Mouse (Mus musculus) left cerebral cortex, postnatal 10 days (tissue): ENCODE data around the gene Izumo1r. TPM values are rescaled to one million over a fixed set of nuclear protein-coding genes. Genes with fewer than 3 reads are reported as not detected.
"Not testable (repeated sequence)": the region's sequence is repeated elsewhere in the genome, so short reads cannot be mapped to it uniquely, and the experiment has no call there.

ENCODE experiments used
- DNase-seq, 2 experiments: peaks; one replicate each; pipeline ENCODE4 v3.0.0; 2021 to 2022; ENCODE audit warnings: low spot score in 2 of 2, mixed read lengths in 1 of 2; ENCODE audit errors: extremely low spot score in 1 of 2
- intact Hi-C: fragments of 180-260 bp; cut with DNase I; formaldehyde crosslinking; loops from one replicate; pipeline ENCODE4 v1.15.1; 2025
- total RNA-seq, 2 experiments: library from RNA; stranded (reverse); gene quantifications; 2 replicates each; pipeline ENCODE4 v1.2.3; 2021

Izumo1r gene
- total RNA-seq, 2 experiments from 2014 or later: not detected

DNA sequence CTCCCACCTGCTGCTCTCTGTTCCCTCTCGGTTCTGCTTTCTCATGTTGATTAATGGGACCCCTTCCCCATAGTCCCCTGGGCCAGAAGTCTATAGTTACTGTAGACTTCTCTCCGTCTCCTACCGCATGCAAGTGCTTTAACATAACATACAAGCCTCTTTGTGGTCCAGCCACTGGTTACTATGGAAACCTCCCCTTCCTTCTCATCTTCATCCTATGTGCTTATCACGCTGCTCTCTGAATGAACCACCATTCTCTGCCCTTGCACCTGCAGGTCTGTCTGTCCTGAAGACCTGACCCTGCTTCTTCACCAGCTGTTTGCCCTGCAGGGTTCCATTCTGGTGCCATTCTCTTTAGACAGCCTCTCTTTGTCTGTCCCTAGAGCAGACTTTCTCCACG, 6.2 kb upstream of the Izumo1r start:
- intact Hi-C loops: no loop called here
- DNase-seq: no peak

DNA sequence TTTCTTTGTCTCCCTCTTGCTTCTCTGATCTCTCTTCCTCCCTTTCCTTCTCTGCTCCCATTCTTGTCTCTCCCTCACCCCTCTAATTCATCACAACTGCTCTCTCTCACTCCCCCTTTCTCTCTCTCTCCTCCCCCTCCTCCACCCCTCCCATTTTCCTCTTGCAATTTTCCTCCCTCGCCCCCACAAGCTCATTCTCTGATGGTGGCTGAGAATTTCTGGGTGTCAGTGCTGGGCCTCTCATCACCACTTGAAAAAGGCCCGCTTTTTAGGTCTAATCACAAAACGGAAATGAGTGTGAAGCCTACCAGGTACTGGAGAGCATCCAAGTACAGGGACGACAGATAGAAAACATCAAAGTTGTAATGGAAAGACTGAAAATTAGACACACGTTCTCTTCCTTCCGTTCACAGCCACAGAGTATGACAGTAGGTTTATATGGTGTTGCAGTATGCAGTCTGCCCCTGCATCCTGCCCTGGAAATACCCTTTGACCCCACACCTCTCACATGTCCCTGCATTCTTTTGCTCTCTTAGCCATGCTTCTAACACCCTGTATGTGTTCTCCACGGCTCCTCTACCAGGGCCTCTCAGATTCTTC, 4.2 kb upstream of the Izumo1r start:
- intact Hi-C loops: no loop called here

DNA sequence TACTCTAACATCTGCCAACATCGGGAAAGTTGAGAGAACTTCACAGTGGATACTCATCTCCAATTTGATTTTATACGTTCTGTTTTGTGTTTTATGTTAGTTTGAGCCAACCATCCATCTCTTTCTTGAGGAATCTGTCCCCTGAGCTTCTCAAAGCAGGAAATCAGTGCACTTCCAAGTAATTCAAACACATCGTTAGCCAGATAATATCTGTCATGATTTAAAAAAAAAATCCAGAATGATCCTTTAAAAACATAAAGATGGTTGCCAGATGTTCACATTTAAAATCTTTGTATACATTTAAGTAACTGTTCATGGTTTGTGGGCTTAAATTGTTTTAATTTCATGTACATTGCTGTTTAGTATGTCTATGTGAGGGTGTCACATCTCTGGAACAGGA, 2.2 kb upstream of the Izumo1r start:
- no peak for DNase-seq
- intact Hi-C loops: no loop called here

More for the DNA sequence above, 4.2 kb upstream of the Izumo1r start:
- no peak for DNase-seq

DNA sequence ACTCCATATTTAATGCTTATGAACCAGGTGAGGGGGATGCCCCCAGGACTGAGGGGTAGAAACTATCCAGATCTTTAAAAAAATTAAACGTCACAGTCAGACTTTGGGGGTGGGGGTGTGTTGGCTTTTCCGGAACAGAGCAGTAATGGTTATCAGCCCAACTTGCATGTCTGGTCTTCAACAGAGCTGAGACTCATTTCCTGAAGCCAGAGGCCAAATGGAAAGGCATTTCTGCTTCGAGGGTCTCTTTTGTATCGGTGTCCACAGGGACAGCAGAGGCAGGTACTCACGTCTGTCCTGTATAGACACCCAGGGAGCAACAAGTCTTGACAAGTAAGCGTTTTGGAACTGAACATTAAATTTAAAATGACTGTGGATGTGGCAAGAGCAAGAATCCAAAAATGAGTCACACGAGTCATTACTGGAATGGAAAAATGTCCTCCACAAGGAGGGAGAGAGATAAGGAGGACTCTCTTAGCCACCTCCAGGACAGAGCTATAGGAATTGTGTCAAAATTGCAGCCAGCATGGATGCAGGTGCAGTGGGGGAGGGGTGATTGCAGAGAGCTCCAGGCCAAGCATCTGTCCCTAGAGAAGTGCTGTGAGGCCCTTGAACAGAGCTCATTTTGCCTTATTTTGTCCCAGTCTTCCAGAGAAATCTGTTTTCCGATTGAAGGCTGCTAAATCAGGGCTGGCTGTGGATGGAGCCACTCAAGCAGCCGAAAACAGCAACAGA, 1.2 kb upstream of the Izumo1r start:
- no peak for DNase-seq
- intact Hi-C loops: no loop called here

DNA sequence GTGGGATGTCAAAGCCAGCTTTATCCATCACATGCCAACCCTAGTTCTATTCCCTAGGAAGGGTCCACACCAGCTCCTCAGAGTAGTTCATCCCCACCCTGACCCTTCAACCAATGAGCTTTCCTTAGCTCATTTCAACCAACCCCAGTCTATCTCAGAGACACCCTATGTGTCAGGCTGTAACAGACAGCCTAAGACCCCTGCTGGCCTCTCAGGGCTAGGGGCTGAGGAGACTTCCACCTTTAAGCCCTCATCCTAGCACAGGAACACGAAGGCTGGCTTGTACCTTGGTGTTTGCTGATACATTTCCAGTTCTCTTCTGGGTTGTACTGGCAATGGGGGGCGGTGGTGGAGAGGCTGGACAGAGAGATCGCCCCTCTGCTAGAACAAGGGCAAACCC, 743 bp downstream of the Izumo1r start:
- DNase-seq: no peak
- intact Hi-C loops: no loop called here

DNA sequence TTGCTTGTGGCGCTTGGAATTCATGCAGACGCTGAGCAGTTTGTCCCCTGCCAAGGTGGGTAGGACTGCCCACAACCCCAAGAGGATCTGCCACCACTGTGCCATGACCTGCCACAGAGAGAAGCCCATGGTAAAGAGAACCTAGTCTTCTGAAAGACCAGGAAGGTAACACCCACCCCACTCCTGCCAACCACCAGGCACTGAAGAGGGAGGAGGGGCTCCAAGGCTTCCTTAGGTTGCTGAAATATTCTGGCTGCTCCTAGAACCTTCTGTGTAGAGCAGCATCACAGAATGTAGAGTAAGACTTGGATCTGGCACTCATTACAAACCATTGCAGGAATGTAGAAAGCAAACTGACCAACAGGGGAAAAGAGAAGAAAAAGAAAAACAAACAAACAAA, 1.3 kb downstream of the Izumo1r start:
- no peak for DNase-seq
- intact Hi-C loops: no loop called here

DNA sequence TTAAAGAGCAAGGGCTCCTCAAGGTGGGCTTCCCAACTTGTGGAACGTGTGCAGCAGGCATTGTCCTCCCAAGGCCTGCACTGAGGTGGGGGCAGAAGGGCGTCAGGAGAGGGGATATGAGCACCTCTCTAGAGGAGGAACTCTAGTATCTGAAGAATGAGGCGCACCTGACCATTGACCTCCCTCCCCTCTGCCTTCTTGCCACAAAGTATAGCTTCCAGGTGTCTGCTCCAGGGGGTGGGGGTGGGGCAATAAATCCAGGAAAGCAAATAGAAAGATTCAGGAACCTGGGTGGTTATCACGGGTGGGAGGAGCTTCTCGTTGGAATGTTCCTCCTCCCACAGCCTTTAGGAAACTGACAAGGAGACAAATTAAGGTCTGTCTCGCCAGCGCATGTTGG, 2.0 kb downstream of the Izumo1r start:
- DNase-seq: no peak
- intact Hi-C loops: no loop called here

DNA sequence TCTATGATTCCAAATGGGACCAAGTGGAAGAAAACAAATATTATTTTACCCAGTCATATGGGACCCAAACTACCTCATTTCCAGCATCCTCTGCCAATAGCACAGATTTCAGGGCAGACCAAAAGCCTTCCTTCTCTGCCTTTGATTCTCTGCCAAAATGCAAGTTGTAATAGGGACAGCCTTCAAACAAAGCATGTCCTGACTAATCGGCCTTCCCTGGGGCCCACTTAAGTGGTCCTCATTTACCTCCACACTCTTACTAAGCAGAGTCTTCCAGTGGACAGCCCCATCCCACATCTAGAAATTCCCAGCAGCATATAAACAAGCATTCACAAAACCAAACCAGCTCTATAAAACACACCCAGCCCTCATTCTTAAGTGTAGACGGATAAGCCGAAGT, 6.6 kb downstream of the Izumo1r start:
- no peak for DNase-seq
- intact Hi-C loops: no loop called here

DNA sequence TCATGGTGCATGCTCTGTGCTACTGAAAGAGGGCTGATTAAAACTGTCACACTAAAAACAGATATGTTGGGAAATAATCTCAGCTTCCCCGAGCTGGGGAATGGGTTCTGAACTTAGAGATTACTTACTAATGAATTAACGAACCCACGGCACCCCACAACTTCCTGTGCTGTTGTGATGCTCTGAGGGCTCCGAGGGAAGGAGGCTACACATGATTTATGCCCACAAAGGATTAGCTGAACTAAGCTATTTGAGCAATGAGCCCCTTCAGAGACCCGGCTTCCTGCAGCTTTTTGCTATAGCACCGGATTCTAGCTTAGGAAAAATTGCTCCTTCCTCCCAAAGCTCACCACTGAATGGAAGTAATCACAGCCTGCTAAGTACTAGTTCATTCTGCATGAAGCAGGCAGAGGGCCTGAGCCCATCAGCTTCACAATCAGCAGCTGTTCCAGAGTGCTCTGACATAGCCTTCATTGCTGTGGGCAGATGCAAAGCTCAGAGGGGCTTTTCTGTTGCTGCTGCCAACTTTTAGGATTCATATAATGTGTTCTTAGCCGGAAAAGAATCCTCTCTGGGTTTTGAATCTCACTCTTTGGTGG, 8.4 kb downstream of the Izumo1r start:
- intact Hi-C loops: no loop called here
- no peak for DNase-seq

DNA sequence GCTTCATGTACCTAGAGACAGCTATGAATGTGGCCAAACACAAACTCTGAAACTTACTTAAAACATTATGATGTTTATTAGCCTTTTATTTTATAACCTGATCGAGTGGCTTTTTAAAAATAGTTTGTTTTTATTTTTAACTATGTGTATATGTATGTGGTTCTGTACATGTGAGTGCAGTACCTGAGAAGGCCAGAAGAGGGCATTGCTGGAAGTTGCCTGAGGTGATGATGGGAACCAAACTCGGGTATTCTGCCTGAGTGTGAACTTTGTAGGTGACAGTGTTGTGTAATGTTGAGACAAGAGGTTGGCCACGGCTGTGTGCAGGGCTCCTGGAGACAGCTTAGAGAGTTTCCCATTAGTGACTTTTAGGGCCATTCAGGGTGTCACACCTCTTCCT, 9.1 kb downstream of the Izumo1r start:
- intact Hi-C loops: no loop called here
- DNase-seq: no peak

DNA sequence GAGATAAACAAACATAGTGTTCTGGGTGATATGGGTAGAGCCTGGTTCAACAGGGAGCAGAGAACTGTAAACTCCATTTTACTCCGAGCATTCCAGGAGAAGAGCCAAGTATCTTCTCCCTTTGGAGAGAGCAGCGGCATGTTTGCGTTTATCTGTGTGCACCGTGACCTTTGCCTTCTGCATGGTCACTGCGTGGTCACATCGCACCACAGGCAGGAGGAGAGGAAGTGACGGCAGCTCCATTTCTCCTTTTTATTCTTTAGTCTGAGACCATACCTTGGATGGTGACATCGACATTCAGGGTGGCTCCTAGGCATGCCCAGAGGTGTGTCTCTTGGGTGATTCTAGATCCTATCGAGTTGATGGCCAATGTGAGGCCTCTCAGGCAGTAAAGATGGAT, 10.4 kb downstream of the Izumo1r start:
- intact Hi-C loops: no loop called here
- DNase-seq: no peak

DNA sequence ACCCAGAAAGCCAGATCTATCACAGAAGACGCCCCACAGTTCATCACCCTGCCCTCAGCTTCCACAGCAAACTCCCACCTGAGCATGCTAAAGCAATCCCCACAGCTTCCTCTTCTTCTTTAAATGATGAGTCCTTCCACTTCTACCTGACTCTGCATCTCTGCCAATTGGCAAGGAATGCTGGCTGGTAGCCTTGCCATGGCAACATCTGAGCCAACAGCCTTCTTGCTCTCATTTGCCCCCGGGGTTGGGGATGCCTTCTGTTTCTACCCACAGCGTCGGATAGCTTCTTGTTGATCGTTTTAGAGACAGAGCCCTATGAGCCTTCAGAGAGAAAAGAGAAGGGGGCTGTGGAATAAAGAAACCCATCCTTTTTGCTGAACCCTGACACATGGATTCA, 11.9 kb downstream of the Izumo1r start:
- no peak for DNase-seq
- intact Hi-C loops: no loop called here

DNA sequence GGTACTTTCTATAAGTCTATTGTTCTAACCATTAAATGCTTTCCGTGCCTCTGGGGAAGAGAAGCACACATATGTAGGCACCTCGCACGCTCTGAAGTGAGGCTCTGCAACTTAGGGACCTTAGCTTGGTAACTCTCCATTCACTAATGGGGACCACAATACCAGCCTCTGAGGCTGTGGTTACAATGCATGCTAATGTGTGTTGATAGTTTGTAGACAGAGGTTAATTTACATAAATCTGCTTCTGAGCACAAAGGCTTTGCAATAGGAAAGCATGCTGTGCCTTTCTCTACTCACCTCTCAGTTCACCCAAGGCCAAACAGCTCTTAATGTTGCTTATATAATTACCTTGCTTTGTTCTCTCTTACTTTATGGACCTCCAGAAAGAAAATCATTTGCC, 13.1 kb downstream of the Izumo1r start:
- DNase-seq: no peak
- intact Hi-C loops: no loop called here

DNA sequence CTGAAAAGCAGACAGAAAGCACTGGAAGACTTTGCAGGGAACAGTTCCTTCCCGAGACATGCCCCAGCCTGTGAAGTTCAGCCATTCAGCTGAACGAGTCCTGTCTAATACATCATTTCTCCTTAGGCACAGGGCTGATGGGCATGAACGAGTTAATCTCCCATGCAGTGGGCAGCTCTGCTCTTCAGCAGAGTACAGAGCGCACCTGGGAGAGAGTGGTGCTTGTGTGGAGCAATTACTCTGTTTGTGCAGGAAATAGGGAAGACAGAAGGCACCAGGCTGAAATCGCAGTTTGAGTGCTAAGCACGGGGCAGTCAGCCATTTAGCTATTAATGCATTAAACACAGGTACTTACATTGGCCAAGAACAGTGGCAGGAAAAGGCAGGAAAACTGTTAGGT, 15.1 kb downstream of the Izumo1r start:
- no peak for DNase-seq
- intact Hi-C loops: no loop called here

DNA sequence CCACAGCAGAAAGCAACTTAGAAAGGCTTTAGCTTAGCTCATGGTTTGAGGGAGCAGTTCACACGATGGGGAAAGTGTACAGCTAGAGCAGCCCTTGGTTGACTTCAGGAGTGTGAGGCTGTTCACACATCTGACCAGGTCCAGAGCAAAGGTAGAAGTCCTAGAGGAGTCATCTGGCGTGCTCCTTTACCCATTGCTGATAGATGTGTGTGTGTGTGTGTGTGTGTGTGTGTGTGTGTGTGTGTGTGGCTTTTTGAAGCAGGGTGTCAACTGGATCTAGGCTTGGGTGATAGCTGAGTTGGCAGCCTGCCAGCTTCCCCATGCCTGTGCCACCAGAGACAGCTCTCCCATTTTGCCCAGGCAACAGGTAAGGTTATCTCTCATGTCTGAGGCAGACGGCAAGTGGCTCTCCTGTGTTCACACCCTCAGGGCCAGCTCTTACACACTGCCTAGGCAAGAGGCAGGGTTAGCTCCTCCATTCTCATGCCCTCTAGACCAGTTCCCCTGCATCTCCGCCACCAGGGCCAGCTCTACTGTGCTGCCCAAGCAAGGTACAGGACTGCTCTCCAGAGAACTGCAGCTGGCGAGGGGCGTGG, 15.9 kb downstream of the Izumo1r start:
- no peak for DNase-seq
- intact Hi-C loops: no loop called here

DNA sequence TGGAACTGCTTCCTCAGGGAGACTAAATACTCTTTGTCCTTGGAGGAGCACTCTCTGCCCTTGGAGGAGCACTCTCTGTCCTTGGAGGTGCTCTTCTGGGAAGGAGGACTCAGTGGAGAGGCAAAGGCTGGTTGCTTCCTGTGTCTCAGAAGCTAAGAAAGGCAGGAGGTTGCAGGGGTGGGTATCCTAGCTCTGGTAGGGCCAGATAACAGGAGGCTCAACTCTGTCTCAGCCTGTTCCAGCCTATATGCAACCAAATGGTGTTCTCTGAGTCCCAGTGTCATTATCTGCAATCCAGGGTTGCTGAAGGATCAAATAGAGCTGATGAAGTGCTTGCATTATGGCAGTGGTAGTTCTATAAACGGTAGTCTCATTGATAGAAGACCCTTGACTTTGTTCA, 17.8 kb downstream of the Izumo1r start:
- DNase-seq: no peak
- intact Hi-C loops: no loop called here

DNA sequence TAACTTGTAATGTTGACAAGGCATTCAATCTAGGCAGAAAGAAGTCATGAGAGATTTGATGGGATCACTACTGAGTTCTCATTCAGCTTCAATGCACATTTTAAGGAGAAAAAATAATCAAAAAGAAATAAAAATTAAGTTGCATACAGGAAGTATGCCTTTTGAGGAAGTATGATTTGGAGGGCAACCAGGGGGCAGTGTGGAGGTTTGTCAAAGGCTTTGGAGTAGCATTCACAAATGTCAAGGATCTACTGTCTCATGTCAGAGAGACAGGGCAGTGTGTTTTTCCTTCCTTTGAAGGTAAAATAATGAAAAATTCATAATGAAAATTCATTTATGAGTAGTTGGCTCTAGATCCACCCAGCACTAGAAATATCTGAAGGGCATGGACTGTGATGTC, 18.6 kb downstream of the Izumo1r start:
- intact Hi-C loops: no loop called here
- DNase-seq: no peak

DNA sequence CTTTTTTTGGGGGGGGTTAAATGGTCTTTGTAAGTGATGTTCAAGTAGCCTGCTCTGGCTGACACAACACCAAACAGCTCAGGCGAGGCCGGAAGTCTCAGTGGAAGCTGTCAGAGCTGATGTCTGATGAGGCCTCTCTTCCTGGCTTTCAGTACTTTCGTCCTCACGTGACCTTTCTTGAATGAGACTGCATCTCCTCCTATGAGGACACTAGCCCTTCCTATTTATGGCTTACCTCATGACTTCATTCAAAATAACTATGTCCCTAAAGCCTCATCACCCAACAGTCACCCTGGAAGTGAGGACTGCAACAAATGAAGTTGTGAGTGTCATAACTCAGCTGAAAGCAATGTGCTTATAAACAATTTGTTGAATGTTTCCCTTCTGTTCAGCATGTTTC, 19.1 kb downstream of the Izumo1r start:
- no peak for DNase-seq
- intact Hi-C loops: no loop called here

DNA sequence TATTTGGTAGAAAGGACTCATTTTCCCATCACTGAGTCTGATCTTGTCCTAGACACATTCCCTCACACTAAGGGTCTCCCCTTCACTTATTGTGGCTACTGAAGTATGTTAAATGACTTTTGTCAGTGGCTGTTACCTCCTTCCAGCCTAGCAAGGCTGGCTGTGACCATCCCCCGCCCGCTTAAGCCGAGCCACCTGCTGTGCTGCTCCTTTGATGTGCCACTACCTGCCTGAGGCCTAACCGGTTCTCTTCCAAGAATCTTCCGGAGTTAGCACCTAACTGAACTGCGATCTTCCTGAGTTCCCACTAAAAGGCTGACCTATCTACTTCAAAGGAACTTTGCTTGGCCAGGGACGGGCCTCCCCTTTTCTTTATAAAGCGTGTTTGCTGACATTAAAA, 27.2 kb downstream of the Izumo1r start:
- intact Hi-C loops, DNase-seq: not testable (repeated sequence)
